In the genomic region with DNA sequence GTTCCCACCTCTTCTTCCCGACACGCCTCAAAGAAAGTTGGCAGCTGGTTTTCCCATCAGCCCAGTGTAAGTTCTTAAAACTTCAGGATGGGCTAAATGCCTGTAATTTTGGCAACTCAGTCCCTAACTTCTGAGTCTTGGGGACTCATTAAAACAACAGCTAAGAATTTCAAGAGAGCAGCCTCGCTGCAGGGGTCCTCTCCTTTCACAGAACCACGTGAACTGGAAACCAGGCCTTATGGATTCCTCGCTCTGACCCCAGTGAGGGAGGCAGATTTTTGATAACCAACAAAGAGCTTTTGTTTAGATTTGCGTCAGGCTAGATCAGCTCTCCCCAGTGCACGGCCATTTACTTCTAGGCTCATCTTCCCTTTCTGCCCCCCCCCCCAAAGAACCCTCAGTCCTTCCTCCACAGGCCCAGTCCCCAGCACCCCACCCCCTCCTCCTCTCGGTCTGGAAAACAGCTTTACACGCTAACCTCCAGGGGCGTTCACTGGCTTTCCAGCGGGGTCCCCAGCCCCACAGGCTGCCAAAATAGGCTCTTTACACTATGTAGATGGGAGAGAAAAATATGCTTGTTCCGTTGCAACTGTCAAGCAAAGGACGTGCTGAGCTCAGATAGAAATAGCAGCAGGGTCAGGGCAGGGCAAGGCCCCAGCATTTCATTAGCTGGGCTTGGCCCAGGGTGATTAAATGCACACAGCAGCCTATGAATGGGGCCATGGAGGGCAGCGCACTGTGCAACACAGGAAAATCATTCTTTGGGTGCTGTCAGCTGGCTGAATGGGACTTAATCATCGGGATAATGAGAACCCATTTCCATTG, we compare ENCODE assay signal across 8 mouse cellular contexts.
DNase-seq lines count a peak whose midpoint lies in the region; ATAC-seq lines count a peak whose summit lies in the region.
"Had no signal": no experiment of that assay in that cellular context is flagged by ENCODE, and none has a peak within 500 bp of the region (broad histone marks: within the 10 kb centered on the region; RNA-seq: fewer than 3 reads in every experiment).

No protein-coding gene starts in this region.

- peak overlapping the region; percentile 39; the same call in 1 of the 2 replicates for H3K9ac ChIP-seq in embryonic facial prominence, embryonic 11.5 days (replicated peaks; ENCODE audit: low read length)
- no peak overlapping the region; the same call in 1 of the 2 replicates for H3K9ac ChIP-seq in limb, embryonic 11.5 days (ENCODE audit: low read length)
- H3K9ac ChIP-seq in neural tube, embryonic 15.5 days (replicated peaks), result no peak overlapping the region

- intact Hi-C loops in heart, postnatal 14 days (cut with DNase I), result no loop called here

- no peaks in the 10 kb centered on the region for H3K9me3 ChIP-seq in embryonic facial prominence, embryonic 11.5 days (replicated peaks; ENCODE audit: control insufficient read depth, low read length)
- no peaks in the 10 kb centered on the region for H3K9me3 ChIP-seq in limb, embryonic 11.5 days (ENCODE audit: control insufficient read depth, low read length)
- no peaks in the 10 kb centered on the region for H3K9me3 ChIP-seq in neural tube, embryonic 15.5 days (replicated peaks)

- H3K4me1 ChIP-seq in embryonic facial prominence, embryonic 11.5 days (ENCODE audit: control insufficient read depth, insufficient read depth, low read length), result peaks cover 7% of the 10 kb centered on the region
- H3K4me1 ChIP-seq in limb, embryonic 11.5 days (ENCODE audit: control insufficient read depth, insufficient read depth, low read length), result peaks cover 31% of the 10 kb centered on the region
- H3K4me1 ChIP-seq in neural tube, embryonic 15.5 days, result peaks cover 29% of the 10 kb centered on the region

- DNase-seq in adrenal gland, postnatal 14 days, result peak; percentile 77
- peak; percentile 57 for DNase-seq in embryonic facial prominence, embryonic 11.5 days (ENCODE audit: low spot score)
- DNase-seq in heart, postnatal 14 days, result peak; percentile 44 to 55
- DNase-seq in limb, embryonic 11.5 days (ENCODE audit: low spot score), result peak; percentile 76
- DNase-seq in cerebellum, adult 18-20 months, result no peak
- no peak for DNase-seq in right cerebral cortex, postnatal 10 days (ENCODE audit: low spot score in 2 of 2)

- H3K4me2 ChIP-seq in embryonic facial prominence, embryonic 11.5 days (ENCODE audit: low read depth, low read length), result no peak overlapping the region; the same call in 1 of the 2 replicates
- no peak overlapping the region for H3K4me2 ChIP-seq in limb, embryonic 11.5 days (ENCODE audit: low read depth, severe bottlenecking)
- no peak overlapping the region for H3K4me2 ChIP-seq in neural tube, embryonic 15.5 days

- H3K27me3 ChIP-seq in embryonic facial prominence, embryonic 11.5 days (ENCODE audit: control insufficient read depth, insufficient read depth, low read length), result no peaks in the 10 kb centered on the region
- H3K27me3 ChIP-seq in limb, embryonic 11.5 days (ENCODE audit: control insufficient read depth, insufficient read depth, low read length), result no peaks in the 10 kb centered on the region
- H3K27me3 ChIP-seq in neural tube, embryonic 15.5 days (replicated peaks), result no peaks in the 10 kb centered on the region

- H3K4me3 ChIP-seq in embryonic facial prominence, embryonic 11.5 days (ENCODE audit: low read depth, low read length), result no peak overlapping the region
- no peak overlapping the region for H3K4me3 ChIP-seq in limb, embryonic 11.5 days (ENCODE audit: low read depth, low read length)
- H3K4me3 ChIP-seq in neural tube, embryonic 15.5 days (replicated peaks), result no peak overlapping the region

- ATAC-seq in embryonic facial prominence, embryonic 11.5 days (replicated peaks; ENCODE audit: insufficient number of reproducible peaks, low FRiP score, low TSS enrichment, low read depth), result peak; percentile 84
- ATAC-seq in limb, embryonic 11.5 days (ENCODE audit: insufficient number of reproducible peaks, low FRiP score, low TSS enrichment, low read depth), result peak; percentile 65
- ATAC-seq in neural tube, embryonic 15.5 days (ENCODE audit: low FRiP score), result peak; percentile 61

- H3K27ac ChIP-seq in embryonic facial prominence, embryonic 11.5 days (replicated peaks; ENCODE audit: low read depth, low read length), result peak overlapping the region; percentile 67
- H3K27ac ChIP-seq in limb, embryonic 11.5 days (replicated peaks; ENCODE audit: low read depth, low read length), result peak overlapping the region; percentile 88
- peak overlapping the region; percentile 68 for H3K27ac ChIP-seq in neural tube, embryonic 15.5 days (replicated peaks)
- H3K27ac ChIP-seq: macrophage had no signal

- no peaks in the 10 kb centered on the region for H3K36me3 ChIP-seq in embryonic facial prominence, embryonic 11.5 days (replicated peaks; ENCODE audit: control insufficient read depth, insufficient read depth, low read depth, low read length)
- H3K36me3 ChIP-seq in limb, embryonic 11.5 days (ENCODE audit: control insufficient read depth, insufficient read depth, low read length), result no peaks in the 10 kb centered on the region
- no peaks in the 10 kb centered on the region for H3K36me3 ChIP-seq in neural tube, embryonic 15.5 days

- 11% methylated on average over 15 of the region's 15 CpGs for WGBS in embryonic facial prominence, embryonic 11.5 days
- WGBS in limb, embryonic 11.5 days, result 5% methylated on average over 15 of the region's 15 CpGs
- 10% methylated on average over 15 of the region's 15 CpGs for WGBS in neural tube, embryonic 15.5 days

Comparison
In these comparisons a context has a peak if more than half of its experiments do, and no peak if none do; other contexts are left out.
1. DNase-seq: peak in adrenal gland, postnatal 14 days (single experiment), embryonic facial prominence, embryonic 11.5 days (single experiment), heart, postnatal 14 days (2 of 2) and limb, embryonic 11.5 days (single experiment); none in cerebellum, adult 18-20 months (0 of 2) and right cerebral cortex, postnatal 10 days (0 of 2).
2. Peak in every context shown above with its lines, with median percentiles within 50 percentile points of each other: ATAC-seq and H3K27ac ChIP-seq.